Mouse (Mus musculus) duodenum, adult 2 months (tissue): ENCODE results near the gene Casp1. TPM values are rescaled to one million over a fixed set of nuclear protein-coding genes. Genes with fewer than 3 reads are reported as not detected.

Source experiments
- polyA plus RNA-seq: library from polyadenylated mRNA; depleted of rRNA; stranded (reverse); fragments of >200 nt; gene quantifications from 2 replicates; pipeline ENCODE4 v1.2.3, GENCODE M21; 2012; ENCODE audit warnings: low replicate concordance; rRNA removed

Gene Casp1
- 0.85 and 1.2 TPM in 2 replicates for polyA plus RNA-seq

DNA sequence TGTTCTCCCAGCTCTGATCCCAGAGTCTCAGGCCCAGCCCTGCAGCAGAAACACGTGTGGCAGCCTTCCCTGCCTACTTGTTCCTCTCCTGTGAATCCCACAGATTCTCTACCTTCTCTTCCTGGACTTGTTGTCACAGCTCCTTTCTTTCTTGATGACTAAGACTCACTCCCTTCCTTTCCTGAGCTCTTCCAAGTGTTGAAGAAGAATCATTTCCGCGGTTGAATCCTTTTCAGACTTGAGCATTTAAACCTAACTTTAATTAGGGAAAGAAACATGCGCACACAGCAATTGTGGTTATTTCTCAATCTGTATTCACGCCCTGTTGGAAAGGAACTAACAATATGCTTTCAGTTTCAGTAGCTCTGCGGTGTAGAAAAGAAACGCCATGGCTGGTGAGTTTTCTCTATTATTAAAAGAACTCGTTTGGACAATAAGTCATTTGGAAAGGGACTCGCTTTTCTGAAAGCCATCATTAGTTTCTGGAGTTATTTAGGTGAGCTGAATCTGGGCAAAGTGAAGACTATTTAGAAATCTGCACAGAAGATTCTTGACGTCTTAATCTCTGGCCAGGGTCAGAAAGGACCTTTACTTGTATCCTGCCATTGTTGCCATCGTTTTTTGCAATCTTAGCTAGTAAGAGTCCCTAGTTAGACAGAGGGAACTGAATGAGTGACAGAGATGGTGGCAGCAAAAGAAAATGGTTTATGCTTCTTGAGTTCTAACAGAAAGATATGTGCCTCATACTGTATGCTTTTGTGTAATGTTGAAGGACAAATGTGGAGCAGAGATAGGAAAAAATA is at the start of gene Casp1:
Gene Casp1 (plus strand): TSS at position 189 of the 803 bp plus-strand sequence.

DNA sequence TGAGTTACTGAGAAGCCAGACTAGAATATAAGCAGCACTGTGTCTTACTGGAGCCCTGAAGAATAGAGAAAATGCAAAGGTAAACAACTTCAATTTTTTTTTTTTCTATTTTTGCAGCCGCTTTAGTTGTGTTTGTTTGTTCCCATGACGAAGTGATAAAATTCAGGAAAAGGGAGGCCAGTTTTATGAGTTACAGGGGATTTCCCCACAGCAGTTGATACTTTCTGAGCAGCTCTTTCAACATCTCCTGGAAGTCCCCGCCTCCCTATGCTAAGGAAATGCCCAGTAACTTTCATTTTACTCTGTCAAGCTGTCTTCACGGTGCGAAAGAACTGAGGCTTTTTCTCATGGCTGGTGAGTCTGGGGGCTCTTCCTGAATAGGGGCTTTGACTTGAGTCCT is 10.2 kb downstream of the Casp1 start, which contains the start of gene Casp4:
Gene Casp4 (plus strand): TSS at position 268 of the 400 bp plus-strand sequence.

DNA sequence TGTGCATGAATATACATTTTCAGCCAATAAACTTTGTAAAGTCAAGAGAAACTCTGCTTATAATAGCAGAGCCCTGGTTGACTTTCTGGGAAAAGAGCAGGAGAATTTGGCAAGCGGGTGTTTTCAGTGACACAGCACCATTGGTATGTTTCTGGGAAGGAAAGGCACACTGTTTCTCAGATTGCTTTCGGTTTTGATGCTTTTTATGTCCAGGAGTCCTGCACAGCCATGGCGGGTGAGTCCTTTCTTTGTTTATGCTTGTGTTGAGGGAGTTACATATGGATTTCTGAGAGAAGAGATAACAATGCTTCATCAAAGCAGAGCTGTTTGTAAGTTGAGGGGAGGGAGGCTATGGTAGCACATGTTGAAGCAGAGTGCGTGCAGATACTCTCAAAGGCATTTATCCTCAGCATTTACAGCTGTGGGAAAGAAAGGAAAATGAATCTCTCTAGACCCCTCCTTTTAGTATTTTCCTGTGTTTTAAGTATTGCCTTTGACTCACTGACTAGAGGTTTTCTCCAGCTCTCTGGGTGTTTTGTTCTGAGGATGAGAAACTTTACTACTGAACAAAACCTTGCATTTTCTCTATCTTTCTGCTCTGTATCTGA is 47.1 kb downstream of the Casp1 start, which contains the start of gene Casp12:
Gene Casp12 (plus strand): TSS at position 140 of the 608 bp plus-strand sequence.

Other genes with a start within 250 kb of the Casp1 start
- gene Casp4, start 10.3 kb downstream of the Casp1 start, polyA plus RNA-seq, result 0.83 and 1.9 TPM in 2 replicates
- gene Casp12, start 46.9 kb downstream of the Casp1 start, polyA plus RNA-seq, result 0.12 and 0.22 TPM in 2 replicates